Mouse (Mus musculus) MEL (cell line): ENCODE results near the gene Spz1. TPM values are rescaled to one million over a fixed set of nuclear protein-coding genes. Genes with fewer than 3 reads are reported as not detected.
A peak's percentile ranks its signal among the peaks of the same experiment; 100 is the strongest.

Experiments
- DNase-seq: peaks from one replicate; pipeline ENCODE4 v3.0.0; 2011; ENCODE audit warnings: low read depth, low spot score
- H3K27ac ChIP-seq: 2 replicates; pipeline ENCODE4 v1.5.1; 2012; ENCODE audit warnings: low read depth, mild to moderate bottlenecking, control low read depth, low read length, moderate library complexity; ENCODE audit not compliant: control insufficient read depth
- H3K27me3 ChIP-seq, 2 experiments: fragments of 150-350 bp in 1 of 2; sonication (generic) in 1 of 2; 2 replicates each; pipeline ENCODE4 v1.6.1; 2012; ENCODE audit warnings: low read length in 2 of 2, mild to moderate bottlenecking in 2 of 2, improper control_type of control experiment in 1 of 2, moderate library complexity in 1 of 2; ENCODE audit not compliant: insufficient read depth in 2 of 2, control insufficient read depth in 1 of 2
- H3K36me3 ChIP-seq, 2 experiments: 2 replicates each; pipeline ENCODE4 v1.6.1; 2012 to 2014; ENCODE audit warnings: low read length in 2 of 2, improper control_type of control experiment in 1 of 2, inconsistent platforms in 1 of 2, mild to moderate bottlenecking in 1 of 2; ENCODE audit not compliant: insufficient read depth in 2 of 2, control insufficient read depth in 1 of 2
- H3K4me1 ChIP-seq, 2 experiments: fragments of 150-350 bp in 1 of 2; sonication (generic) in 1 of 2; 2 replicates each; pipeline ENCODE4 v1.6.1; 2012; ENCODE audit warnings: low read length in 2 of 2, improper control_type of control experiment in 1 of 2, mild to moderate bottlenecking in 1 of 2; ENCODE audit not compliant: insufficient read depth in 2 of 2, control insufficient read depth in 1 of 2
- H3K4me3 ChIP-seq, 2 experiments: fragments of 150-350 bp in 1 of 2; sonication (generic) in 1 of 2; 2 replicates each; pipeline ENCODE4 v1.5.1; 2012; ENCODE audit warnings: low read depth in 2 of 2, low read length in 2 of 2, mild to moderate bottlenecking in 2 of 2, moderate library complexity in 2 of 2, control low read depth in 1 of 2, improper control_type of control experiment in 1 of 2; ENCODE audit not compliant: control insufficient read depth in 1 of 2, insufficient read depth in 1 of 2
- H3K79me2 ChIP-seq: 2 replicates; pipeline ENCODE4 v1.6.1; 2012; ENCODE audit warnings: mild to moderate bottlenecking, low read length, moderate library complexity; ENCODE audit not compliant: control insufficient read depth, poor library complexity, insufficient read depth
- H3K9ac ChIP-seq: 2 replicates; pipeline ENCODE4 v1.6.1; 2012; ENCODE audit warnings: low read depth, mild to moderate bottlenecking, control low read depth, low read length, moderate library complexity; ENCODE audit not compliant: control insufficient read depth, poor library complexity, severe bottlenecking
- H3K9me3 ChIP-seq: fragments of 150-350 bp; sonication (generic); replicated peaks from 2 replicates; pipeline ENCODE4 v1.6.1; 2012; ENCODE audit warnings: mild to moderate bottlenecking, low read length, improper control_type of control experiment, moderate library complexity; ENCODE audit not compliant: insufficient read depth
- BHLHE40 ChIP-seq: IDR thresholded peaks from 2 replicates; pipeline ENCODE4 v1.6.1; 2012; ENCODE audit warnings: low read depth, mild to moderate bottlenecking, inconsistent platforms, low read length, improper control_type of control experiment, borderline replicate concordance
- CHD2 ChIP-seq: IDR thresholded peaks from 2 replicates; pipeline ENCODE4 v1.6.1; 2011; ENCODE audit warnings: low read length, improper control_type of control experiment
- CTCF ChIP-seq, 3 experiments: IDR thresholded peaks in 2 of 3; conservative IDR thresholded peaks in 1 of 3; 2 replicates each; pipeline ENCODE4 v1.5.1; 2011 to 2012; ENCODE audit warnings: low read length in 3 of 3, low read depth in 2 of 3, mild to moderate bottlenecking in 2 of 3, improper control_type of control experiment in 1 of 3, inconsistent platforms in 1 of 3, mixed read lengths in 1 of 3, moderate library complexity in 1 of 3; ENCODE audit not compliant: control insufficient read depth in 1 of 3, insufficient read depth in 1 of 3, poor library complexity in 1 of 3, severe bottlenecking in 1 of 3
- ELF1 ChIP-seq: IDR thresholded peaks from 2 replicates; pipeline ENCODE4 v1.6.1; 2014; ENCODE audit warnings: low read depth, mild to moderate bottlenecking, inconsistent platforms, low read length, improper control_type of control experiment, moderate library complexity
- GABPA ChIP-seq: IDR thresholded peaks from 2 replicates; pipeline ENCODE4 v1.6.1; 2012; ENCODE audit warnings: low read depth, mild to moderate bottlenecking, inconsistent platforms, low read length, improper control_type of control experiment, moderate library complexity
- GATA1 ChIP-seq: IDR thresholded peaks from 2 replicates; pipeline ENCODE4 v1.6.1; 2011; ENCODE audit warnings: low read depth, low read length, improper control_type of control experiment
- JUND ChIP-seq: IDR thresholded peaks from 2 replicates; pipeline ENCODE4 v1.6.1; 2011; ENCODE audit warnings: low read depth, mild to moderate bottlenecking, improper control_type of control experiment, low read length
- MAFK ChIP-seq: IDR thresholded peaks from 2 replicates; pipeline ENCODE4 v1.6.1; 2011; ENCODE audit warnings: low read depth, mild to moderate bottlenecking, low read length, improper control_type of control experiment, borderline replicate concordance
- MXI1 ChIP-seq: IDR thresholded peaks from 2 replicates; pipeline ENCODE4 v1.6.1; 2011; ENCODE audit warnings: mild to moderate bottlenecking, low read depth, low read length, improper control_type of control experiment
- NELFE ChIP-seq: IDR thresholded peaks from 2 replicates; pipeline ENCODE4 v1.6.1; 2011; ENCODE audit warnings: low read depth, low read length, improper control_type of control experiment
- NRF1 ChIP-seq: IDR thresholded peaks from 2 replicates; pipeline ENCODE4 v1.6.1; 2014; ENCODE audit warnings: low read depth, mild to moderate bottlenecking, inconsistent platforms, low read length, improper control_type of control experiment, moderate library complexity; ENCODE audit not compliant: poor library complexity, insufficient read depth, severe bottlenecking
- POLR2A ChIP-seq, 2 experiments: IDR thresholded peaks; 2 replicates each; pipeline ENCODE4 v1.6.1; 2011 to 2012; ENCODE audit warnings: low read length in 2 of 2, mild to moderate bottlenecking in 2 of 2, control low read depth in 1 of 2, improper control_type of control experiment in 1 of 2, low read depth in 1 of 2, moderate library complexity in 1 of 2; ENCODE audit not compliant: control insufficient read depth in 1 of 2, insufficient read depth in 1 of 2, poor library complexity in 1 of 2
- RAD21 ChIP-seq: IDR thresholded peaks from 2 replicates; pipeline ENCODE4 v1.6.1; 2011; ENCODE audit warnings: mild to moderate bottlenecking, low read depth, low read length, improper control_type of control experiment
- SIN3A ChIP-seq: IDR thresholded peaks from 2 replicates; pipeline ENCODE4 v1.6.1; 2012; ENCODE audit warnings: low read length, improper control_type of control experiment, inconsistent platforms
- TAL1 ChIP-seq: IDR thresholded peaks from 2 replicates; pipeline ENCODE4 v1.6.1; 2012; ENCODE audit warnings: mild to moderate bottlenecking, inconsistent platforms, low read length, moderate library complexity, mixed read lengths
- USF1 ChIP-seq: IDR thresholded peaks from 2 replicates; pipeline ENCODE4 v1.6.1; 2014; ENCODE audit warnings: low read depth, mild to moderate bottlenecking, inconsistent platforms, low read length, improper control_type of control experiment, moderate library complexity
- ZC3H11A ChIP-seq: IDR thresholded peaks from 2 replicates; pipeline ENCODE4 v1.6.1; 2012; ENCODE audit warnings: low read depth, mild to moderate bottlenecking, inconsistent platforms, low read length, improper control_type of control experiment
- ZMIZ1 ChIP-seq: IDR thresholded peaks from 2 replicates; pipeline ENCODE4 v1.6.1; 2012; ENCODE audit warnings: low read depth, mild to moderate bottlenecking, inconsistent platforms, low read length, improper control_type of control experiment, moderate library complexity
- ZNF384 ChIP-seq: IDR thresholded peaks from 2 replicates; pipeline ENCODE4 v1.6.1; 2012; ENCODE audit warnings: low read depth, mild to moderate bottlenecking, inconsistent platforms, low read length, improper control_type of control experiment
- polyA plus RNA-seq, 2 experiments: library from polyadenylated mRNA; stranded (reverse) in 1 of 2; unstranded in 1 of 2; fragments of >175 nt in 1 of 2; fragments of >200 nt in 1 of 2; gene quantifications; 2 replicates each; pipeline versions ENCODE4 v1.2.1 to v1.2.4; 2012; ENCODE audit warnings: low replicate concordance in 2 of 2, low read depth in 1 of 2; ENCODE audit not compliant: insufficient read length in 2 of 2, insufficient read depth in 1 of 2, missing spikeins in 1 of 2
- total RNA-seq: library from RNA; depleted of rRNA; stranded (reverse); fragments of 300-350 nt; gene quantifications from 2 replicates; pipeline ENCODE4 v1.2.3, GENCODE M21; 2012

The Spz1 gene
- total and polyA plus RNA-seq, 3 experiments, result not detected

- H3K4me3 ChIP-seq, result no peak overlapping the region
- H3K79me2 ChIP-seq, result no peaks in the 10 kb centered on the region
- TF ChIP-seq JUND, result no peak
- TF ChIP-seq GATA1, result 0 out of 2 replicates have a peak, but pooled peaks have one; percentile 25
- H3K36me3 ChIP-seq, result peaks cover 0 to 2% of the 10 kb centered on the region in 2 experiments; a peak in 2 of 4 replicates
- peaks cover 0 to 8% of the 10 kb centered on the region in 2 experiments; a peak in 1 of 4 replicates for H3K4me1 ChIP-seq
- no peaks in the 10 kb centered on the region for H3K9me3 ChIP-seq
- H3K9ac ChIP-seq, result no peak overlapping the region
- DNase-seq, result no peak
- H3K27ac ChIP-seq, result no peak overlapping the region
- H3K27me3 ChIP-seq, result peaks cover 0 to 5% of the 10 kb centered on the region in 2 experiments; a peak in 3 of 4 replicates
These were observed 2.2 kb upstream of the Spz1 start for GRCm38 (mm10) chr13:92578210-92578609.

- Histone ChIP-seq H3K27me3 (peaks cover 0 to 5% of the 10 kb centered on the region in 2 experiments; a peak in 3 of 4 replicates), H3K79me2 (no peaks in the 10 kb centered on the region), H3K4me3 (no peak overlapping the region), H3K4me1 (peaks cover 0 to 8% of the 10 kb centered on the region in 2 experiments; a peak in 1 of 4 replicates), H3K9ac (no peak overlapping the region)
- peak; percentile 28 for DNase-seq
- TF ChIP-seq ZC3H11A, result no peak
- no peak for TF ChIP-seq NELFE
- TF ChIP-seq ZMIZ1, result no peak
- no peak for TF ChIP-seq ELF1
- no peak for TF ChIP-seq NRF1
- no peak for TF ChIP-seq SIN3A
- no peak for TF ChIP-seq CHD2
- TF ChIP-seq USF1, result no peak
- no peak for TF ChIP-seq CTCF (IDR thresholded peaks at IDR 0.05 in 2 of 3, conservative IDR thresholded peaks at IDR 0.05 in 1 of 3; ENCODE audit: control insufficient read depth in 1 of 3, insufficient read depth in 1 of 3, low read depth in 2 of 3, low read length in 3 of 3, poor library complexity in 1 of 3, severe bottlenecking in 1 of 3)
- no peak for TF ChIP-seq POLR2A (IDR thresholded peaks at IDR 0.05; ENCODE audit: control insufficient read depth in 1 of 2, insufficient read depth in 1 of 2, low read depth in 1 of 2, low read length in 2 of 2, poor library complexity in 1 of 2)
- no peak for TF ChIP-seq MXI1
- TF ChIP-seq, all 39 proteins: peak for 0
- Histone ChIP-seq H3K27ac (no peak overlapping the region), H3K9me3 (no peaks in the 10 kb centered on the region), H3K36me3 (peaks cover 0 to 2% of the 10 kb centered on the region in 2 experiments; a peak in 2 of 4 replicates)
These were observed 716 bp upstream of the Spz1 start for GRCm38 (mm10) chr13:92576688-92577087.

- no peak overlapping the region for H3K9ac ChIP-seq
- H3K9me3 ChIP-seq, result no peaks in the 10 kb centered on the region
- no peaks in the 10 kb centered on the region for H3K36me3 ChIP-seq
- H3K4me1 ChIP-seq, result no peaks in the 10 kb centered on the region
- no peak for TF ChIP-seq ZNF384
- no peak for TF ChIP-seq RAD21
- TF ChIP-seq ZMIZ1, result no peak
- TF ChIP-seq GABPA, result no peak
- TF ChIP-seq TAL1, result no peak
- TF ChIP-seq BHLHE40, result no peak
- TF ChIP-seq MAFK, result no peak
- no peaks in the 10 kb centered on the region for H3K79me2 ChIP-seq
- no peak overlapping the region for H3K4me3 ChIP-seq
- no peak overlapping the region for H3K27ac ChIP-seq
- no peak for DNase-seq
- H3K27me3 ChIP-seq, result peaks cover 0 to 7% of the 10 kb centered on the region in 2 experiments; a peak in 3 of 4 replicates
These were observed 16.5 kb downstream of the Spz1 start for GRCm38 (mm10) chr13:92559429-92559828.
